11 mouse cellular contexts compared by ENCODE assay signal in the genomic region with DNA sequence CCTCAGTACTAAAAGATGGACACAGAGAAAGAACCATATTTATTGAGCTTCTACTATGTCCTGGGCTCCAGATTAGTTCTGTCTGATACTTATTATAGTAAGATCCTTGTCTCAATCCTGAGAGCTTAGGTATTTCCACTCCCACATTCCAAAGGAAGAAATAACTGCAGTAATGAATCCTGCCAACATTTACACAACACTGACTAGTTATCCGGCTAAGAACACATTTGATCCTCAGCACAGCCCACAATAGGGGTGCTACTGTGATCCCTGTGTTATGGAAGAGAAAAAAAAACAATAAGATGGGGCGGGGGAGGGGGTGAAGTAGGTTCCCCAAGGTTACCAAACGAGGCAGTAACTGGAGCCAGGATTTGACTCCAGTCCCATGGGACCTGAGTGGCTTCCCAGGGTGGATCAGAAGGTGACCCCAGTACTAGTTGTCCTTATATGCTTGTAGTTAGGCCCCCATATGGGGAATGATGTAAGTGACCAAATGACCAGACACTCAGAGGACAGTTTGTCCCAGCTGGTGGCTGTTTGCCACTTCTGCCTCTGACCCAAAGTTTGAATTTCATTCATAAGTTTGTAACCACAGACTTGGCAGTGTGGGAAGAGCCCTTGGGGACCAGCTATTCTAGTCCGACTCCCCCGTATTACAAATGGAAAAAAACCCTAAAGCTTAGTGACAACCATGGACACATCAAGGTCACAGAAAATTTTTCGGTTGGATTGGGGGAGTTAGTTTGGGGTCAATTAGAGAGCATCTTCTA. TPM values are rescaled to one million over a fixed set of nuclear protein-coding genes. Genes with fewer than 3 reads are reported as not detected.
DNase-seq lines count a peak whose midpoint lies in the region; ATAC-seq lines count a peak whose summit lies in the region.
"Had no signal": no experiment of that assay in that cellular context is flagged by ENCODE, and none has a peak within 500 bp of the region (broad histone marks: within the 10 kb centered on the region; RNA-seq: fewer than 3 reads in every experiment).

No protein-coding gene starts in this region.

- H3K4me1 ChIP-seq in heart, embryonic 11.5 days (ENCODE audit: control insufficient read depth, insufficient read depth, low read length), result peaks cover 21% of the 10 kb centered on the region
- H3K4me1 ChIP-seq in forebrain, embryonic 12.5 days, result peaks cover 11% of the 10 kb centered on the region; the same call in 1 of the 2 replicates

- no peaks in the 10 kb centered on the region for H3K79me2 ChIP-seq in macrophage (ENCODE audit: inconsistent target)

- H3K27ac ChIP-seq in heart, embryonic 11.5 days (ENCODE audit: low read depth, low read length), result no peak overlapping the region
- H3K27ac ChIP-seq in macrophage, result 0 out of 2 replicates have a peak overlapping the region, but pooled peaks have one; percentile 8
- no peak overlapping the region for H3K27ac ChIP-seq in forebrain, embryonic 12.5 days

- no peak overlapping the region for H3K9ac ChIP-seq in heart, embryonic 11.5 days (ENCODE audit: low read depth, low read length)
- no peak overlapping the region for H3K9ac ChIP-seq in forebrain, embryonic 12.5 days

- ATAC-seq in heart, embryonic 11.5 days (replicated peaks; ENCODE audit: insufficient number of reproducible peaks, low FRiP score, low TSS enrichment), result no peak
- no peak for ATAC-seq in forebrain, embryonic 12.5 days (ENCODE audit: low FRiP score)

- no peak overlapping the region for H3K4me3 ChIP-seq in heart, embryonic 11.5 days (ENCODE audit: low read depth, low read length)
- H3K4me3 ChIP-seq in macrophage (ENCODE audit: inconsistent target), result no peak overlapping the region
- no peak overlapping the region for H3K4me3 ChIP-seq in forebrain, embryonic 12.5 days (replicated peaks)

- DNase-seq in heart, adult 11 months, result peak; percentile 98
- peak; percentile 74 for DNase-seq in adrenal gland, postnatal 14 days
- DNase-seq in heart, postnatal 36 days, result peak; percentile 64 to 71
- no peak for DNase-seq in embryo, embryonic 9.5 days (ENCODE audit: extremely low spot score)
- no peak for DNase-seq in right cerebral cortex, postnatal 14 days
- DNase-seq: spleen, adult 18-20 months had no signal

- no peaks in the 10 kb centered on the region for H3K9me3 ChIP-seq in heart, embryonic 11.5 days (replicated peaks; ENCODE audit: control insufficient read depth, low read length)
- no peaks in the 10 kb centered on the region for H3K9me3 ChIP-seq in forebrain, embryonic 12.5 days

- H3K4me2 ChIP-seq in heart, embryonic 11.5 days, result no peak overlapping the region
- no peak overlapping the region for H3K4me2 ChIP-seq in forebrain, embryonic 12.5 days

- intact Hi-C loops in heart, postnatal 36 days (cut with DNase I), result no loop called here

- 65% methylated on average over 6 of the region's 6 CpGs for WGBS in heart, embryonic 11.5 days (ENCODE audit: insufficient replicate concordance)
- 90% methylated on average over 5 of the region's 6 CpGs for WGBS in macrophage (ENCODE audit: missing documents)
- 82% methylated on average over 6 of the region's 6 CpGs for WGBS in forebrain, embryonic 12.5 days

- H3K27me3 ChIP-seq in heart, embryonic 11.5 days (ENCODE audit: control insufficient read depth, insufficient read depth, low read length), result no peaks in the 10 kb centered on the region
- H3K27me3 ChIP-seq in forebrain, embryonic 12.5 days, result no peaks in the 10 kb centered on the region

- H3K36me3 ChIP-seq in heart, embryonic 11.5 days (ENCODE audit: control insufficient read depth, insufficient read depth, low read length), result no peaks in the 10 kb centered on the region
- H3K36me3 ChIP-seq in macrophage (ENCODE audit: inconsistent target), result no peaks in the 10 kb centered on the region
- H3K36me3 ChIP-seq in forebrain, embryonic 12.5 days (replicated peaks), result no peaks in the 10 kb centered on the region

RNA-seq across cellular contexts. Expression of a gene that starts 1.2 kb away (rescaled TPM):
- polyA plus RNA-seq in heart, embryonic 11.5 days (2014; fragmentation: Nextera tagmentation; extraction: Ambion mirVana), result 37.0 and 42.3 TPM in 2 replicates
- 31.2 and 34.2 TPM in 2 replicates for total RNA-seq in adrenal gland, postnatal 14 days (2021)
- 10 to 100 TPM; 23.0 to 24.6 TPM for total RNA-seq in heart, postnatal 36 days (2021)
- 10 to 100 TPM in 21 of 26 experiments, 1 to 10 TPM in 5; 6.5 to 22.0 (median 12.5) TPM for total RNA-seq in macrophage (2018; cell fraction: chromatin; rRNA removed)
- total RNA-seq in macrophage (2018; cell fraction: cytosol; rRNA removed), result 10 to 100 TPM; 18.2 to 41.3 (median 30.7) TPM
- total RNA-seq in macrophage (2018; cell fraction: nucleus; rRNA removed), result 10 to 100 TPM in 25 of 26 experiments, 1 to 10 TPM in 1; 9.1 to 26.2 (median 17.8) TPM
- 6.9 to 30.0 TPM (median 27.8 TPM) in 3 replicates for polyA plus RNA-seq in macrophage (2018)
- 60.5 and 67.4 TPM in 2 replicates for polyA plus RNA-seq in forebrain, embryonic 12.5 days (2016; fragmentation: Nextera tagmentation; extraction: Ambion mirVana)

RNA-seq across cellular contexts. Expression of a gene that starts 5.2 kb away (rescaled TPM):
- 4.8 and 8.4 TPM in 2 replicates for polyA plus RNA-seq in heart, embryonic 11.5 days (2014; fragmentation: Nextera tagmentation; extraction: Ambion mirVana)
- total RNA-seq in adrenal gland, postnatal 14 days (2021), result 0.82 and 5.9 TPM in 2 replicates
- 1 to 10 TPM; 7.6 to 7.7 TPM for total RNA-seq in heart, postnatal 36 days (2021)
- total RNA-seq in macrophage (2018; cell fraction: chromatin; rRNA removed), result 1 to 10 TPM in 2 of 26 experiments, under 1 TPM in 2, not detected in 22; 0.80 to 2.1 (median 1.00) TPM
- total RNA-seq in macrophage (2018; cell fraction: cytosol; rRNA removed), result 10 to 100 TPM in 2 of 26 experiments, 1 to 10 TPM in 21, under 1 TPM in 2, not detected in 1; 0.24 to 13.8 (median 4.8) TPM
- 1 to 10 TPM in 17 of 26 experiments, under 1 TPM in 1, not detected in 8; 0.64 to 8.1 (median 2.6) TPM for total RNA-seq in macrophage (2018; cell fraction: nucleus; rRNA removed)
- polyA plus RNA-seq in macrophage (2018), result 0.30 TPM in 1 of 3 replicates, not detected in the others
- 4.7 and 6.2 TPM in 2 replicates for polyA plus RNA-seq in forebrain, embryonic 12.5 days (2016; fragmentation: Nextera tagmentation; extraction: Ambion mirVana)

RNA-seq across cellular contexts. Expression of a gene that starts 11.9 kb away (rescaled TPM):
- 33.9 and 34.6 TPM in 2 replicates for polyA plus RNA-seq in heart, embryonic 11.5 days (2014; fragmentation: Nextera tagmentation; extraction: Ambion mirVana)
- total RNA-seq in adrenal gland, postnatal 14 days (2021), result 153 and 208 TPM in 2 replicates
- 10 to 100 TPM; 20.6 to 20.7 TPM for total RNA-seq in heart, postnatal 36 days (2021)
- total RNA-seq in macrophage (2018; cell fraction: chromatin; rRNA removed), result 1,000 to 10,000 TPM in 5 of 26 experiments, 100 to 1,000 TPM in 14, 10 to 100 TPM in 7; 32.1 to 2,513 (median 588) TPM
- 1,000 to 10,000 TPM in 10 of 26 experiments, 100 to 1,000 TPM in 16; 124 to 5,022 (median 365) TPM for total RNA-seq in macrophage (2018; cell fraction: cytosol; rRNA removed)
- total RNA-seq in macrophage (2018; cell fraction: nucleus; rRNA removed), result 1,000 to 10,000 TPM in 16 of 26 experiments, 100 to 1,000 TPM in 10; 160 to 4,105 (median 1,154) TPM
- 114 to 215 TPM (median 133 TPM) in 3 replicates for polyA plus RNA-seq in macrophage (2018)
- polyA plus RNA-seq in forebrain, embryonic 12.5 days (2016; fragmentation: Nextera tagmentation; extraction: Ambion mirVana), result 12.1 and 12.6 TPM in 2 replicates

RNA-seq across cellular contexts. Expression of a gene that starts 17.9 kb away (rescaled TPM):
- polyA plus RNA-seq in heart, embryonic 11.5 days (2014; fragmentation: Nextera tagmentation; extraction: Ambion mirVana), result not detected in 2 replicates
- total RNA-seq in adrenal gland, postnatal 14 days (2021), result not detected in 2 replicates
- not detected for total RNA-seq in heart, postnatal 36 days (2021)
- not detected for total RNA-seq in macrophage (2018; cell fraction: chromatin; rRNA removed)
- total RNA-seq in macrophage (2018; cell fraction: cytosol; rRNA removed), result not detected
- not detected for total RNA-seq in macrophage (2018; cell fraction: nucleus; rRNA removed)
- not detected in 3 replicates for polyA plus RNA-seq in macrophage (2018)
- not detected in 2 replicates for polyA plus RNA-seq in forebrain, embryonic 12.5 days (2016; fragmentation: Nextera tagmentation; extraction: Ambion mirVana)
- total RNA-seq: left cerebral cortex, adult 8-10 months had no signal
- polyA plus RNA-seq: frontal cortex, adult 2 months had no signal

RNA-seq across cellular contexts. Expression of a gene that starts 30.3 kb away (rescaled TPM):
- 16.5 and 21.9 TPM in 2 replicates for polyA plus RNA-seq in heart, embryonic 11.5 days (2014; fragmentation: Nextera tagmentation; extraction: Ambion mirVana)
- 10.0 and 13.8 TPM in 2 replicates for total RNA-seq in adrenal gland, postnatal 14 days (2021)
- total RNA-seq in heart, postnatal 36 days (2021), result 10 to 100 TPM; 14.3 to 15.8 TPM
- 1 to 10 TPM; 1.2 to 7.3 (median 3.6) TPM for total RNA-seq in macrophage (2018; cell fraction: chromatin; rRNA removed)
- total RNA-seq in macrophage (2018; cell fraction: cytosol; rRNA removed), result 10 to 100 TPM; 12.6 to 37.1 (median 24.2) TPM
- 10 to 100 TPM in 4 of 26 experiments, 1 to 10 TPM in 21, under 1 TPM in 1; 0.87 to 14.7 (median 6.1) TPM for total RNA-seq in macrophage (2018; cell fraction: nucleus; rRNA removed)
- 13.0 to 46.6 TPM (median 28.5 TPM) in 3 replicates for polyA plus RNA-seq in macrophage (2018)
- polyA plus RNA-seq in forebrain, embryonic 12.5 days (2016; fragmentation: Nextera tagmentation; extraction: Ambion mirVana), result 4.6 and 4.7 TPM in 2 replicates

Comparison
In these comparisons a context has a peak if more than half of its experiments do, and no peak if none do; other contexts are left out.
1. DNase-seq: peak in heart, adult 11 months (single experiment), adrenal gland, postnatal 14 days (single experiment) and heart, postnatal 36 days (2 of 2); none in embryo, embryonic 9.5 days (single experiment) and right cerebral cortex, postnatal 14 days (single experiment).